Mouse (Mus musculus): ENCODE data around the gene Avpr1a. TPM values are rescaled to one million over a fixed set of nuclear protein-coding genes. Genes with fewer than 3 reads are reported as not detected.

The Avpr1a gene
- total RNA-seq (2021), result under 1 TPM; 0.49 to 0.62 TPM

DNA sequence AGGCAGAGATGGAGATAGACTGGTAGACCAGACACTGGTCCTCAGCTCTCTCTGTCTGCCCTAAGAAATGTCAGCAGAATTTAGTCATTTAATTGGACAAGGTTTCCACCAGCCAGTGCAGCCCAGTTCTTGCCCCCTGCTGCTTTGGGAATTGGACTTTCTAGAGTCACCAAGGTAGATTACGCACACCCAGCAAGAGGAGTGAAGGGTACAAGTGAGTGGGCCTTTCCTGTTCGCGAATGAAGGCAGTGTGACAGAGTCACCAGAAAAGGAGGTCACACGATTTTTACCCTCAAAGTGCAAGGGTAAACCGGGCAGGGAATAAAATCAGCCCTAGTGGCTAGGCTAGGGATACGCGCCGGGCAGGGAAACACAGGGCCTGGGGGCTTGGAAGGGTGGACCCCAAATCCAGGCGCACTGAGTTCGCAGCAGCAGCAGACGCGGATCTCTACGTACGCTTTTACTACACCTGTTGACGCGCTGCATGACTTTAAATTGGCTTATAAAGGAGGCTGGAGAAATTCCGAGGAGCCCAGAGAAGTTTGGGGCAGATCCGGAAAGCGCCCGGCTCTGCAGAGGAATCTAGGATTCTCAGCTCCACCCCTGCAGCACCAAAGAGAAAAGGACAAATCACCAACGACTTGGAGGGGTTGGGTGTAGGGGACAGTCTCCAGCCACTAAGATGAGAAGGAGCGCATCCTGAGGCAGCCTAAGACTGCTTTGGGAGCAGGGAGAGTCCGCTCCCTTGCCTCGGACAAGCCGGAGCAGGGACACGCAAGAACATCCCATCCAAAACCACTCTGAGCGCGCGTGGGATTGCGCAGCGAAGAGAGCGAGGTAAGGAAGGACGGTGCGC is at the start of gene Avpr1a:
TSS of gene Avpr1a (plus strand) at position 639 of the 856 bp plus-strand sequence.
- DNase-seq (ENCODE audit: extremely low spot score in 1 of 2, low spot score in 1 of 2), result no peak

DNA sequence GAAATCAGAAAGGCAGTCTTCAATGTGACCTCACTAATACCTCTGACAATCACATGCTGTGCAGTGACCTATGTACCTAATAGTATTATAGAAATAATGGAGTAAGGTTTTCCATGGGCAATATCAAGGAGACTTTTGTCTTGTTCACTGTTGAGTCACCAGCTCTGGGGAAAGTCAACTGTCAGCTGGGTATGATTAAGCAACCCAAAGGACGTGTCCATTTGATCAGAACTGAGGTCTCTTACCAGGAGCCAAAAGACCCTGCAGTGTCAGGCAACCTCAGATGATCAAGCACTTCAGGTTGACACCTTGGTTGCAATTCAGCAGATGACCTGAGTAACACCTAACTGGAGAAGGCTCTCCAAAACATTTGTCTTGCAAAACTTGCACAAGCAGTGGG is 46.0 kb upstream of the Avpr1a start:
- no peak for DNase-seq (ENCODE audit: extremely low spot score in 1 of 2, low spot score in 1 of 2)

DNA sequence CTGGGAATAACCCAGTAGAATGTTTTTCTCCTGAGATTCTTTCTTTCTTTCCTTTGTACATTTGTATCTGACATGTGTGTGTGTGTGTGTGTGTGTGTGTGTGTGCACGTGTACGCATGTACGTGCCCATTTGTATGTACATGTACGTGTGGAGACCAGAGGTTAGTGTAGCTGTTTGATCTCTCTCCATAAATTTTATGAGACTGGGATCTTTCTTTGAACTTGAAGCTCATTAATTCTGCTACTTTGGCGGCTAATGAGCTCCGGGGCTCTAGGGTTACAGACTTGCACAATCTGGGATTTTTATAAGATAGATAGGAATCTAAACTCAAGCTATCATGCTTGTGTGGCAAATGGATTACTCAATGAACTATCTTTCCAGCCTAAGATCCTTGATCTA is 42.0 kb upstream of the Avpr1a start:
- no peak for DNase-seq (ENCODE audit: extremely low spot score in 1 of 2, low spot score in 1 of 2)

DNA sequence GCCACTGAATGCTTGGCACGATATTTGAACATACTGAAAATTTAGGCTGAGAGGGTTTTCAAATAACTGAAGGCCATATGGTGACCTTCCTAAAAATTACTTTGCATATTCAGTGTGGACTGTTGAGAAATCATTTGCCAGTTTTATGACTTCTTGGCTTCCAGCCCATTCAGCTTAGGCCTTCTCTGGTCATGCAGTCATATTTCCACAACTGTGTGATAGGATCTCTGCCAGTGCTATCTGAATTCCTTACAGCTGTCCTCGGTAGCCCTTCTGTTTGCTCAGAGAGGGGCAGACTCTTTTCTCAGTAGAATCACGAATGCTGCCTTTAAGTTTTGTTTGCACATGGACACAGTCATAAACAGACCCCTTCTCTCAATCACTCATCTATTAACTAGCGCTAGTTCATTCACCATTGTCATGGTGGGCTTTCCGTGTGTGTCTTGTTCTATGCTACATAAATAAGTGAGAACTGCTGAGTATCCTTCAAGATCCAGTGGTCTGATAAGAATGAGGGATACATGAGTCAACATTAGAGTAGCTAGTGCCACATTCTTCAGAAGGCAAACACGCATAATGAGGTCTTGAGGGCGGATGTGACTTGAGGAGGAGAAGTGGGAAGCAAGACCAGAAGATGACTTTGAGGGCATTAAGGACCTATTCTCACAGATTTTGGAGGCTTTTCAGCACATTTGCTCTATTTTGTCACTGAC is 39.4 kb upstream of the Avpr1a start:
- DNase-seq (ENCODE audit: extremely low spot score in 1 of 2, low spot score in 1 of 2), result no peak

DNA sequence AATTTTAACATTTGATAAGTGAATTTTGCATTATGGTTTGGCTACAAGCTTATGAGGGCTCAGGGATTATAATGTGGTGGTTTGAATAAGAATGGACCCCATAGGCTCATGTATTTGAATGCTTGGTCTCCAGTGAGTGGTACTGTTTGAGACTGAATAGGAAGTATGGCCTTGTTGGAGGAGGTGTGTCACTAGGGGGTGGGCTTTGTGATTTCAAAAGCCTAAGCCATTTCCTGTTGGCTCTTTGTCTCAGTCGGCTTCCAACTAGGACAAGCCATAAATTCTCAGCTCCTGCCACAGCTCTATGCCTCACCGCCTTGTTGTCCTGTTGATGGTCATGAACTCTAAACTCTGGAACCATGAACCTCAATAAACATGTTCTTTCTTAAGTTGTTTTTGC is 37.5 kb upstream of the Avpr1a start:
- no peak for DNase-seq (ENCODE audit: extremely low spot score in 1 of 2, low spot score in 1 of 2)

DNA sequence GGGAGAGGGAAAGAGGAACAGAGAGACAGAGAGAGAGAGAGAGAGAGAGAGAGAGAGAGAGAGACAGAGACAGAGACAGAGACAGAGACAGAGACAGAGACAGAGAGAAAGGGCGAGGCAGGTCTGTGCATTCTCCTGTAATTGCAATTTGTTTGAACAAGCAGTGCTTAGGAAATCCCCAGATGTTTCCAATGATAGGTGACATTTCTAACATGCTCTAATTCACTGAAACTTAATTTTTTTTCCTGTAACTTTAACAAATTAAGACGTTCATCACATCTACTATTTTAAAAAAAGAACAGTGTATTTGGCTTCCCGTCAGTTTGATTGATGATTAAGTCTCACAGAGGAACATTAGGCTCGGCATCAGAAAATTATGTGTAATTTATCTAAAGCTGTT is 15.6 kb upstream of the Avpr1a start:
- no peak for DNase-seq (ENCODE audit: extremely low spot score in 1 of 2, low spot score in 1 of 2)

GRCm38 (mm10) chr10:122447275-122447674 is 1.0 kb upstream of the Avpr1a start:
- DNase-seq (ENCODE audit: extremely low spot score in 1 of 2, low spot score in 1 of 2), result peak; percentile 48 to 90

DNA sequence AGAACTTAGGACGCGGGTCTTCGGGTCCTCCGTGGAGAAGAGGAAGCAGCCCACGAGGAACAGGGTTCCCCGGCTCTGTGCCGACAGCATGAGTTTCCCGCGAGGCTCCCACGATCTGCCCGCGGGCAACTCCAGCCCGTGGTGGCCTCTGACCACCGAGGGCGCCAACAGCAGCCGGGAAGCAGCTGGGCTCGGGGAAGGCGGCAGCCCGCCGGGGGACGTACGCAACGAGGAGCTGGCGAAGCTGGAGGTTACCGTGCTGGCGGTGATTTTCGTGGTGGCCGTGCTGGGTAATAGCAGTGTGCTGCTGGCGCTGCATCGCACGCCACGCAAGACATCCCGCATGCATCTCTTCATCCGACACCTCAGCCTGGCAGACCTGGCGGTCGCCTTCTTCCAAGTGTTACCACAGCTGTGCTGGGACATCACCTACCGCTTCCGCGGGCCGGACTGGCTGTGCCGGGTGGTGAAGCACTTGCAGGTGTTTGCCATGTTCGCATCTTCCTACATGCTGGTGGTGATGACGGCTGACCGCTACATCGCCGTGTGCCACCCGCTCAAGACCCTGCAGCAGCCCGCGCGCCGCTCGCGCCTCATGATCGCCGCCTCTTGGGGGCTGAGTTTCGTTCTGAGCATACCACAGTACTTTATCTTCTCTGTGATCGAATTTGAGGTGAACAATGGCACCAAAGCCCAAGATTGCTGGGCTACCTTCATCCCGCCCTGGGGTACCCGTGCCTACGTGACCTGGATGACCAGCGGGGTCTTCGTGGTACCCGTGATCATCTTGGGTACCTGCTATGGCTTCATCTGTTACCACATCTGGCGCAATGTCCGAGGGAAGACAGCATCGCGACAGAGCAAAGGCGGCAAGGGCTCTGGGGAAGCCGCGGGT is 665 bp downstream of the Avpr1a start:
- peak; percentile 14 to 15 for DNase-seq (ENCODE audit: extremely low spot score in 1 of 2, low spot score in 1 of 2)

DNA sequence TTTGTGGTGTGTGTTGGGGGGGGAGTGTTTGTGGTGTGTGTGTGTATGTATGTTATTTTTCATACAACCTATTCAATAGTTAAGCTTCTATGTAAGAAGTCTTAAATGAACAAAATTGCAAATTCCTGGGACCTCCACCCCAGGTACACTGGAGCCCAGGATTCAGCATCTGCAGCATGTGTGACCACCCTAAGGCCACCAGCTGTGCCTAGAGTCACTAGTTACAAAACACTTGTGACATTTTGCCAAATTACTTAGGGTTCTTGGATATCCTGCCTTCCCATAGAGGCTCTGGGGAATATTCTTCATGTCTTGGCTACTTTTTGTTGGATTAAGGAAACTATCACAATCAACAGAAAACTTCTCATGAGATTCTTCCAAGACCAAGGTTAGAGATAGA is 1.6 kb downstream of the Avpr1a start:
- no peak for DNase-seq (ENCODE audit: extremely low spot score in 1 of 2, low spot score in 1 of 2)

- DNase-seq (ENCODE audit: extremely low spot score in 1 of 2, low spot score in 1 of 2), result no peak
These were observed 5.2 kb downstream of the Avpr1a start for GRCm38 (mm10) chr10:122453466-122453865.

GRCm38 (mm10) chr10:122455793-122456192 is 7.5 kb downstream of the Avpr1a start:
- no peak for DNase-seq (ENCODE audit: extremely low spot score in 1 of 2, low spot score in 1 of 2)

DNA sequence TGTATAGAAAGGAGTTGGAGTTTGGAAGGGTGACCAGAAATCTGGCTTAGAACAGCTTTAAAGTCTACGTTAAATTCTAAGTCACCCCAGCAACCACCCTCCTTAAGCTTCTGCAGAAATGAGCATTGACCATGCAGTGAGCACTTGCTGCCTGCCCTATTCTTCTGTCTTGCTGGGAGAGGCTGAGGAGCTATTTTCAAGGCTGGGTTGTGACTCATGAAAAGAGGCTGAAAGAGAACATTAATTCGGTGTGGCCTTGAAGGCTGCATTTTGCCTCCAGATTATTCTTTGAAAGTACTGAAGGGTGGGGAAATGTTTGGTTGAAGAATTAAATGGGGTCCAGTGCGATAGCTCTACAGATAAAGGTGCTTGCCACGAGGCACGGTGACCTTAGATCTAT is 28.5 kb downstream of the Avpr1a start:
- no peak for DNase-seq (ENCODE audit: extremely low spot score in 1 of 2, low spot score in 1 of 2)

DNA sequence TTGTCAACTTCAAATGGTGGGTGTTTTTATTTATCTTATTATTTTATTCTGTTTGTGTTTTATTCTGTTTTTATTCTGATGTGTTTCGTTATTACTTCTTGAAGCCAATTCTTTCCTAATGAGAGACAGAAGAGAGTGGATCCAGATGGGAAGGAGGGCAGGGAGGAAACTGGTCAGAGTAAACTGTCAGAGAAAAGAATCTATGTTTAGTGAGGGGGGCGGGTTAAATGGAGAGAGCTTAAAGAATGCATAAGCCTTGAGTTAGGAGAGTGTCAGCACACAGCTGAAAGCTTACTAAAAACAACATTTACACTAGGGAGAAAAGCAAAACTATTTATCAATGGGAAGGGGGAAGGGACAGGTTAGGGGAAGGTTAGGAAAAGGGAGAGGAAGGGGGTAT is 50.3 kb downstream of the Avpr1a start:
- no peak for DNase-seq (ENCODE audit: extremely low spot score in 1 of 2, low spot score in 1 of 2)

DNA sequence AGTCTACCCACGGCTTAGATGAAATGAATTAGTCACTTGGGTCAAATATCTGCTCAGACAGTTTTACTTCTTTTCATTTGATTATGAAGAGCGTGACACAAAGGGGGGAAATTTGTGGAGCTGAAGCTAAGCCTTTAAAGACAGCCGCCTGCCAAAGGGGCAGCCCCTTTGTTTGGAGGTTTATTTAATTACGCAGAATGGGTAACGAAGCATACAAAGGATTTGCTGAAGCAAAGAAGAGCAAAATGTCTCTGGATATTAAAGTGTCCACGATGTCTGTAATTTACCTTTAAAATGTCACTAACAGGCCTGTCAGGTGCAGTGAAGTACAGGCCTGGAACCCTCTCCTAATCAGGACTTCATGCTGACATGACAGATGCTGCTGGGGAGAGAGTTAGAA is 51.0 kb downstream of the Avpr1a start:
- no peak for DNase-seq (ENCODE audit: extremely low spot score in 1 of 2, low spot score in 1 of 2)

Other genes with a start within 250 kb of the Avpr1a start
- 10 to 100 TPM; 78.2 to 78.5 TPM for gene Ppm1h, start 230.3 kb downstream of the Avpr1a start, total RNA-seq (2021)

Measured in layer of hippocampus, postnatal 25 days (tissue).